Mouse (Mus musculus): ENCODE measurements around the gene Trip10. TPM values are rescaled to one million over a fixed set of nuclear protein-coding genes. Genes with fewer than 3 reads are reported as not detected.

The Trip10 gene
- 10.1 and 12.3 TPM in 2 replicates for polyA plus RNA-seq (2015; fragmentation: Nextera tagmentation; extraction: Ambion mirVana)

GRCm38 (mm10) chr17:57249186-57250181, at the start of gene Trip10:
Trip10 (plus strand) TSS chr17:57249455.

GRCm38 (mm10) chr17:57228014-57228413, 21.2 kb upstream of the Trip10 start, which contains the start of gene C3:
C3 (minus strand) TSS chr17:57228136.

GRCm38 (mm10) chr17:57248201-57248699, 1.0 kb upstream of the Trip10 start, which contains the start of gene Gpr108:
Gpr108 (minus strand) TSS chr17:57248446.

GRCm38 (mm10) chr17:57278943-57279590, 29.8 kb downstream of the Trip10 start, which contains the start of gene Vav1:
Vav1 (plus strand) TSS chr17:57279100.

Other genes with a start within 250 kb of the Trip10 start
- not detected in 2 replicates for gene Pspn, start 249.4 kb upstream of the Trip10 start, polyA plus RNA-seq (2015; fragmentation: Nextera tagmentation; extraction: Ambion mirVana)
- 70.2 and 72.7 TPM in 2 replicates for gene Gtf2f1, start 238.2 kb upstream of the Trip10 start, polyA plus RNA-seq (2015; fragmentation: Nextera tagmentation; extraction: Ambion mirVana)
- gene Gm17949, start 238.0 kb upstream of the Trip10 start, polyA plus RNA-seq (2015; fragmentation: Nextera tagmentation; extraction: Ambion mirVana), result 0.40 and 0.46 TPM in 2 replicates
- gene Khsrp, start 217.9 kb upstream of the Trip10 start, polyA plus RNA-seq (2015; fragmentation: Nextera tagmentation; extraction: Ambion mirVana), result 42.5 and 45.4 TPM in 2 replicates
- gene Slc25a41, start 207.8 kb upstream of the Trip10 start, polyA plus RNA-seq (2015; fragmentation: Nextera tagmentation; extraction: Ambion mirVana), result not detected in 2 replicates
- gene Crb3, start 190.3 kb upstream of the Trip10 start, polyA plus RNA-seq (2015; fragmentation: Nextera tagmentation; extraction: Ambion mirVana), result 0.24 and 0.52 TPM in 2 replicates
- gene Slc25a23, start 189.6 kb upstream of the Trip10 start, polyA plus RNA-seq (2015; fragmentation: Nextera tagmentation; extraction: Ambion mirVana), result 1.1 TPM in 2 replicates
- 15.9 and 16.7 TPM in 2 replicates for gene Dennd1c, start 170.9 kb upstream of the Trip10 start, polyA plus RNA-seq (2015; fragmentation: Nextera tagmentation; extraction: Ambion mirVana)
- gene Tubb4a, start 161.7 kb upstream of the Trip10 start, polyA plus RNA-seq (2015; fragmentation: Nextera tagmentation; extraction: Ambion mirVana), result 0.77 and 0.89 TPM in 2 replicates
- gene Tnfsf9, start 144.1 kb upstream of the Trip10 start, polyA plus RNA-seq (2015; fragmentation: Nextera tagmentation; extraction: Ambion mirVana), result 1.6 and 1.8 TPM in 2 replicates
- not detected in 2 replicates for gene Cd70, start 99.7 kb upstream of the Trip10 start, polyA plus RNA-seq (2015; fragmentation: Nextera tagmentation; extraction: Ambion mirVana)
- gene Tnfsf14, start 55.3 kb upstream of the Trip10 start, polyA plus RNA-seq (2015; fragmentation: Nextera tagmentation; extraction: Ambion mirVana), result 3.9 and 4.3 TPM in 2 replicates
- 29.6 and 30.5 TPM in 2 replicates for gene C3, start 21.3 kb upstream of the Trip10 start, polyA plus RNA-seq (2015; fragmentation: Nextera tagmentation; extraction: Ambion mirVana)
- 20.4 and 24.2 TPM in 2 replicates for gene Gpr108, start 1.0 kb upstream of the Trip10 start, polyA plus RNA-seq (2015; fragmentation: Nextera tagmentation; extraction: Ambion mirVana)
- gene Vav1, start 29.6 kb downstream of the Trip10 start, polyA plus RNA-seq (2015; fragmentation: Nextera tagmentation; extraction: Ambion mirVana), result 17.0 and 24.6 TPM in 2 replicates
- 9.6 and 15.4 TPM in 2 replicates for gene Adgre1, start 109.2 kb downstream of the Trip10 start, polyA plus RNA-seq (2015; fragmentation: Nextera tagmentation; extraction: Ambion mirVana)